Mouse (Mus musculus) CD4-positive, CD25-positive, alpha-beta regulatory T cell, adult 4 months (primary cell): Measurements from ENCODE around the gene Sorbs1. TPM values are rescaled to one million over a fixed set of nuclear protein-coding genes. Genes with fewer than 3 reads are reported as not detected.

ENCODE experiments used
- ATAC-seq: one replicate; pipeline ENCODE4 v1.8.0; 2017
- polyA plus RNA-seq, 2 experiments: library from polyadenylated mRNA; unstranded; fragments of 100-300 nt; shearing (Covaris generic); gene quantifications; one replicate each; pipeline ENCODE4 v1.2.1; 2017

The Sorbs1 gene
- polyA plus RNA-seq, 2 experiments from 2014 or later, result 19.0 to 28.5 TPM

GRCm38 (mm10) chr19:40477445-40477941, 36.1 kb downstream of the Sorbs1 start:
- peak; percentile 67 for ATAC-seq

GRCm38 (mm10) chr19:40476491-40476890, 37.1 kb downstream of the Sorbs1 start:
- ATAC-seq, result no peak

GRCm38 (mm10) chr19:40471526-40472245, 41.9 kb downstream of the Sorbs1 start:
- ATAC-seq, result no peak

GRCm38 (mm10) chr19:40469792-40470191, 43.8 kb downstream of the Sorbs1 start:
- no peak for ATAC-seq

- ATAC-seq, result no peak
These were observed 45.3 kb downstream of the Sorbs1 start for GRCm38 (mm10) chr19:40468308-40468707.

- no peak for ATAC-seq
These were observed 45.8 kb downstream of the Sorbs1 start for GRCm38 (mm10) chr19:40467810-40468209.

GRCm38 (mm10) chr19:40465339-40465738, 48.2 kb downstream of the Sorbs1 start:
- no peak for ATAC-seq

GRCm38 (mm10) chr19:40464408-40464807, 49.2 kb downstream of the Sorbs1 start:
- ATAC-seq, result no peak

GRCm38 (mm10) chr19:40462892-40463291, 50.7 kb downstream of the Sorbs1 start:
- no peak for ATAC-seq

- ATAC-seq, result no peak
These were observed 51.1 kb downstream of the Sorbs1 start for GRCm38 (mm10) chr19:40462481-40462880.

GRCm38 (mm10) chr19:40461662-40462061, 51.9 kb downstream of the Sorbs1 start:
- no peak for ATAC-seq

- ATAC-seq, result no peak
These were observed 52.6 kb downstream of the Sorbs1 start for GRCm38 (mm10) chr19:40460854-40461490.

- no peak for ATAC-seq
These were observed 54.2 kb downstream of the Sorbs1 start for GRCm38 (mm10) chr19:40459338-40459737.

GRCm38 (mm10) chr19:40458806-40459205, 54.8 kb downstream of the Sorbs1 start:
- no peak for ATAC-seq

GRCm38 (mm10) chr19:40455248-40455647, 58.3 kb downstream of the Sorbs1 start:
- ATAC-seq, result no peak

- ATAC-seq, result no peak
These were observed 59.5 kb downstream of the Sorbs1 start for GRCm38 (mm10) chr19:40454096-40454495.

- ATAC-seq, result no peak
These were observed 61.4 kb downstream of the Sorbs1 start for GRCm38 (mm10) chr19:40452201-40452600.

GRCm38 (mm10) chr19:40451307-40451706, 62.3 kb downstream of the Sorbs1 start:
- no peak for ATAC-seq

- ATAC-seq, result no peak
These were observed 67.1 kb downstream of the Sorbs1 start for GRCm38 (mm10) chr19:40446525-40446924.

GRCm38 (mm10) chr19:40442377-40442776, 71.2 kb downstream of the Sorbs1 start:
- no peak for ATAC-seq

- no peak for ATAC-seq
These were observed 72.6 kb downstream of the Sorbs1 start for GRCm38 (mm10) chr19:40440951-40441350.

- ATAC-seq, result no peak
These were observed 74.7 kb downstream of the Sorbs1 start for GRCm38 (mm10) chr19:40438907-40439306.

- no peak for ATAC-seq
These were observed 75.9 kb downstream of the Sorbs1 start for GRCm38 (mm10) chr19:40437651-40438068.
